16 mouse cellular contexts compared by ENCODE assay signal in the genomic region with DNA sequence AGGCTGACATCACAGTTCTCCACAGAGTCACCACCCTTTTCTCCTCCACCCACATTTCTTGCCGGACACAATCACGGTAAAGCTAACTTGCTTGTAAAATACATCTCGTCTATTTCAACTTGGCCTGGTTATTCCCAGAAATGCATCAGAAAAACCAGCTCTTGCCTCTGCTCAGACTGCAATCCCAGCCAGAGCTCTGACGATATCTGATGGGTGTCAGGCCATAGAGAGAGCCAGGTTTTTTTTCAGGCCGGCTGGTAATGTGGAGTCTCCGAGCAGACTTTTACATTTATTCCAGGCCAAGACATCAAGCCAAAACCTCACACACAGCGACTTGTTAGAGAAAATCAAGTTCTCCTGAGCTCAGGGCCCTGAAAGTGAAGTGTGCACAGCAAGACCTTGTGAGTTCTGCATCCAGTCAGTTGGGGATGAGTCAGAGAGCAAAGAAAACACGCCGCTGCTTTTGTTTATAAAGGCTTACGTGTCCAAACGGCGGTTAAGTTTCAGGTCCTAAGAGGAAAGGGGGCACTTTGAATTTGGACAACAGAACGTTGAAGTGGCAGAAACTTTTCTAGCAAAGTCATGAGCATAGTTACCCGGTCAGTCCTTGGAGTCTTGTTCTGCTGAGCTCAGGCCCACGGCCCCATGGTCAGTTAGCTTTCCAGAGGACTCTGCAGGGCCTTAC. TPM values are rescaled to one million over a fixed set of nuclear protein-coding genes. Genes with fewer than 3 reads are reported as not detected.
DNase-seq lines count a peak whose midpoint lies in the region; ATAC-seq and TF ChIP-seq lines count a peak whose summit lies in the region.
"Had no signal": no experiment of that assay in that cellular context is flagged by ENCODE, and none has a peak within 500 bp of the region (broad histone marks: within the 10 kb centered on the region; RNA-seq: fewer than 3 reads in every experiment).

No protein-coding gene starts in this region.

- TF ChIP-seq POLR2A in small intestine, adult 2 months (IDR thresholded peaks at IDR 0.05; ENCODE audit: low read depth, low read length) = no peak

- H3K27me3 ChIP-seq in lung, embryonic 14.5 days (ENCODE audit: insufficient read depth, low read length) = no peaks in the 10 kb centered on the region
- no peaks in the 10 kb centered on the region for H3K27me3 ChIP-seq in small intestine, adult 2 months (ENCODE audit: control insufficient read depth, insufficient read depth, low read length)
- H3K27me3 ChIP-seq: embryonic facial prominence, embryonic 15.5 days; lung, embryonic 15.5 days had no signal

- no peak for ATAC-seq in lung, embryonic 14.5 days (ENCODE audit: insufficient read depth)
- ATAC-seq: inflammation-experienced regulatory T-cells, adult 6 months had no signal

- no peaks in the 10 kb centered on the region for H3K4me1 ChIP-seq in lung, embryonic 14.5 days (ENCODE audit: insufficient read depth)
- no peaks in the 10 kb centered on the region for H3K4me1 ChIP-seq in small intestine, adult 2 months (ENCODE audit: control insufficient read depth, insufficient read depth, insufficient read length, low read length)
- H3K4me1 ChIP-seq: embryonic facial prominence, embryonic 15.5 days; lung, embryonic 15.5 days had no signal

- no peak for TF ChIP-seq CTCF in lung, embryonic 14.5 days (IDR thresholded peaks at IDR 0.05; ENCODE audit: low read depth)
- TF ChIP-seq CTCF in small intestine, adult 2 months (IDR thresholded peaks at IDR 0.05; ENCODE audit: extremely low read depth, insufficient read length, insufficient replicate concordance, low read depth, low read length) = no peak

- no peak overlapping the region for H3K9ac ChIP-seq in lung, embryonic 14.5 days
- H3K9ac ChIP-seq: embryonic facial prominence, embryonic 15.5 days; lung, embryonic 15.5 days had no signal

- no peaks in the 10 kb centered on the region for H3K36me3 ChIP-seq in lung, embryonic 14.5 days (ENCODE audit: insufficient read depth)
- no peaks in the 10 kb centered on the region for H3K36me3 ChIP-seq in small intestine, adult 2 months (ENCODE audit: control insufficient read depth, insufficient read depth, low read length)
- H3K36me3 ChIP-seq: lung, embryonic 15.5 days had no signal

- no peaks in the 10 kb centered on the region for H3K9me3 ChIP-seq in lung, embryonic 14.5 days (ENCODE audit: low read depth, low read length)
- H3K9me3 ChIP-seq: embryonic facial prominence, embryonic 15.5 days; lung, embryonic 15.5 days had no signal

- WGBS in lung, embryonic 14.5 days = 63% methylated on average over 15 of the region's 15 CpGs
- WGBS in small intestine, adult 2 months = 75% methylated on average over 15 of the region's 15 CpGs

- no peak overlapping the region for H3K4me3 ChIP-seq in lung, embryonic 14.5 days (ENCODE audit: low read depth, low read length)
- no peak overlapping the region for H3K4me3 ChIP-seq in small intestine, adult 2 months (ENCODE audit: low read depth, low read length)
- H3K4me3 ChIP-seq: embryonic facial prominence, embryonic 15.5 days; layer of hippocampus, adult 2 months; lung, embryonic 15.5 days had no signal

- no peak overlapping the region for H3K4me2 ChIP-seq in lung, embryonic 14.5 days
- H3K4me2 ChIP-seq: embryonic facial prominence, embryonic 15.5 days; lung, embryonic 15.5 days had no signal

- DNase-seq in lung, embryonic 14.5 days = peak; percentile 28
- no peak for DNase-seq in lung, postnatal 14 days
- peak; percentile 32 for DNase-seq in adipocyte (ENCODE audit: low spot score)
- DNase-seq in heart, adult 8-10 months (ENCODE audit: low spot score) = peak; percentile 47
- DNase-seq in spleen, adult 12 weeks (ENCODE audit: low spot score) = no peak
- DNase-seq in thymus, postnatal 14 days = no peak
- DNase-seq: cerebellum, adult 9-11 months had no signal

- peak overlapping the region; percentile 36; the same call in 1 of the 2 replicates for H3K27ac ChIP-seq in lung, embryonic 14.5 days (ENCODE audit: low read depth)
- peak overlapping the region; percentile 3; the same call in 1 of the 2 replicates for H3K27ac ChIP-seq in small intestine, adult 2 months (ENCODE audit: insufficient read depth, low read depth, low read length)
- H3K27ac ChIP-seq: embryonic facial prominence, embryonic 15.5 days; layer of hippocampus, adult 2 months; lung, embryonic 15.5 days had no signal

RNA-seq across cellular contexts. Expression of a gene that starts 27.4 kb away (rescaled TPM):
- polyA plus RNA-seq in lung, embryonic 14.5 days (2014; fragmentation: Nextera tagmentation; extraction: Ambion mirVana) = 4.3 and 5.3 TPM in 2 replicates
- total RNA-seq in heart, adult 8-10 months (2022) = 100 to 1,000 TPM; 268 to 296 (median 280) TPM
- 0.62 and 0.72 TPM in 2 replicates for polyA plus RNA-seq in small intestine, adult 2 months (2012; rRNA removed)

RNA-seq across cellular contexts. Expression of a gene that starts 43.0 kb away (rescaled TPM):
- polyA plus RNA-seq in lung, embryonic 14.5 days (2014; fragmentation: Nextera tagmentation; extraction: Ambion mirVana) = not detected in 2 replicates
- 1 to 10 TPM in 1 of 4 experiments, under 1 TPM in 3; 0.34 to 1.2 (median 0.61) TPM for total RNA-seq in heart, adult 8-10 months (2022)
- polyA plus RNA-seq in small intestine, adult 2 months (2012; rRNA removed) = not detected in 2 replicates
- total RNA-seq: gastrocnemius, adult 8-10 months; monocyte, adult 5-6 weeks had no signal
- polyA plus RNA-seq: embryonic facial prominence, embryonic 15.5 days; inflammation-experienced regulatory T-cells, adult 6 months; limb, embryonic 11.5 days; lung, embryonic 15.5 days; spleen, adult 2 months had no signal

Comparison
In these comparisons a context has a peak if more than half of its experiments do, and no peak if none do; other contexts are left out.
1. DNase-seq: peak in lung, embryonic 14.5 days (single experiment), adipocyte (single experiment) and heart, adult 8-10 months (single experiment); none in lung, postnatal 14 days (single experiment), spleen, adult 12 weeks (single experiment) and thymus, postnatal 14 days (single experiment).